Mouse (Mus musculus): ENCODE data around the gene Hsd17b1. TPM values are rescaled to one million over a fixed set of nuclear protein-coding genes. Genes with fewer than 3 reads are reported as not detected.

Gene Hsd17b1
- total RNA-seq, 4 experiments from 2014 or later = 0.22 to 1.5 (median 0.52) TPM

DNA sequence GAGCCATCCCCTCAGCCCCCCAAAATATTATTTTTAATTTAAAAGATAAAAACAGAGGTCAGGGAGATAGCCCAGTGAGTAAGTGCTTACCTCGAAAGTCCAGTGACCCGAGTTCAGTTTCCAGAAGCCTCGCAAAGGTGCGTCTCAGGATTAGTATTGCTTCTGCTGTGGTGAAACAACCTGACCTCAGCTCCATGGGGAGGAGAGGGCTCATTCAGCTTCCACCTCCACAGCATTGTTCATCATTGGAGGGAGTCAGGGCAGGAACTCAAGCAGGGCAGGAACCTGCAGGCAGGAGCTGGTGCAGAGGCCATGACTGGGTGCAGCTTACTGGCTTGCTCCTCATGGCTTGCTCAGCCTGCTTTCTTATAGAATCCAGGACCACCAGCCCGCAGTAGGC lies 17.2 kb upstream of the Hsd17b1 start:
- DNase-seq (ENCODE audit: low spot score) = no peak

DNA sequence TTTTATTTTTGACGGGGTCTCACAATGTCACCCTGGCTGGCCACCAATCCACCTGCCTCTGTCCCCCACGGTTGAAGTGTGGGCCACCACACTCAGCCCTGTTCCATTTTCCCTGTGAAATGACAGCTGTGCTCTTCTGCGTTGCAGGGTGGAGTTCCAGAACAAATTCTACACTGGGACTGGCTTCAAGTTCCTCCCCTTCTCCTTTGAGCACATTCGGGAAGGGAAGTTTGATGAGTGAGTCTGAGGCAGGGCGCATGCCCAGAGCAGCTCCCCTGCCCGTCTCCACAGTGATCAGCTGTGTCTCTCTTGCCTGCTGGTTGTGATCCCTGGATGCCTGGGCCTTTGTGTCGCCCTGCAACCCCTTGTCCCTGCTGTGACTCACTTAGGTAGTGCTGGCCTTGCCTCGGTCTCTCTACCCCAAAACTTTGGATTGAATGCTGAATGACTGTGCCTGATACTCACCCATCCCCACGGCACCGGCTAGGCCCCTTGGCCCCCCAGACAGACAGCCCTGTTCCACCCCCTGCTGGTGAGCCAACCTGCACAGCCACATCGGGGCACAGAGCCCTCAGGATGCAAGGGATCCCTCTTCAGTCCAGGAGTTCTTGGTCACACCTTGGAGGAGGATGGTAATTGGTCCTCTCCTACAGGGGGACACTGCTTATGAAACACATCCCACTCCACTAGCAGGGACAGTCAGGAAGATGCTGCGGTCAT lies 15.9 kb upstream of the Hsd17b1 start:
- DNase-seq (ENCODE audit: low spot score) = peak; percentile 89

DNA sequence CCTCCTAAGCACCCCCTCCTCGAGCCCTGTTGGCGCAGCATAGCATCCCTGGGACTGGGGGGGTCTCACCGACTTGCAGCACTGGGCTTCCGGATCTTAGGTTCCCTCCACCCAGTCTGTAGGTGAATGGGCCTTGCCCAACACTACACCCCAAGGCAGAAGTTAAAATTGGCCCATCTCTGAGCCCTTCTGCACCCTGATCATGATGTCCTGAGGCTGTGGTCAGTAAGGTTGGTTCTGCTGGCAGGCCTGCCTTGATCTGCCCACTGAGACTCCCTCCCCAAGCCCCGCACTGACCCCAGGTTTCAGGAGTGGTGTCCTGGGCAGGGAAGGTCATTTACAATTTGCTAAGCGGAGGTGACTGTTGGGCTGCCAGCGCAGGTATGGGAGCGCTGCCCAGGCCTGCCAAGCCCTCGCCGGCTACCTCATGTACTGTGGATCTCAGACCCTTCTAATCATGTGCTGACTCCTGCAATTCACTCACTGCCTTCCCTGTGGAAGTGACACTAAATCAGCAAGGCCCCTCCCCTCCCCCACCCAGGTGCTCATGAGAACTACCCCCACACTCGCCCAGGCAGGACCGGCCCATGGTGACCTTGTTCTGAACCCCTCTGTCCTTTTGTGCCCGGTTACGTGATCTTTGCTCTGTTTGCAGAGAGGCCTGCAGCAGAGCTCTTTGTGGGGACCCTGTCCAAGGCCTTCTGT lies 15.1 kb upstream of the Hsd17b1 start:
- DNase-seq (ENCODE audit: low spot score) = no peak

DNA sequence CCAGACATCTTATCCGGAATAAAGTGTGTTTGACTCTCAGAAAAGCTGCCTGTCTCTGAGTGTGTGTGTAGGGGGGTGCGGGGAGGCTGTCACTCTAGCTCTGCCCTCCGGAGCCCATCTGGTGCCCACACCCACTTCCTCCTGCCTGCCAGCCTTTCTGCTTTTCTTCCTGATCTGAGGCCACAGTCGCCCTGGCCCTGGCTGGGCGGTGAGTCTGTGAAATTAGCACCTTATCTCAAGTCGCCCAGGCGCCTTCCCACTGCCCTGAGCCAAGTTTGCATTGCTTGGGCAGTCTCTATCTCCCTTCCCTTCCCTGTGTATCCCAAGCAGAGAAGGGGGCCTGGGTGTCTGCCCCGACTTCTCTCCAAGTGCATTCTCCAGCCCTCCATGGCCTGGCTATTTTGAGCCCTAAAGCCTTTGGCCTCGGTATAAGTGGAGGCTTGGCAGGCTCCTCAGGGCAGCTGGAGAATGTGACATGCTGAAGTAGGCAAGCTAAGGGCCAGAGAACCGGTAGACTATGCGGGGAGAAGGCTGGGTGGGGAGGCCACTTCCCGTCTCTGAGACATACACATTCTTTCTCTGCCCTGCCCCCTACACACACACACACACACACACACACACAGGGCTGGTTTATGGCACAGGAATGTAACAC lies 14.4 kb upstream of the Hsd17b1 start:
- peak; percentile 80 for DNase-seq (ENCODE audit: low spot score)

DNA sequence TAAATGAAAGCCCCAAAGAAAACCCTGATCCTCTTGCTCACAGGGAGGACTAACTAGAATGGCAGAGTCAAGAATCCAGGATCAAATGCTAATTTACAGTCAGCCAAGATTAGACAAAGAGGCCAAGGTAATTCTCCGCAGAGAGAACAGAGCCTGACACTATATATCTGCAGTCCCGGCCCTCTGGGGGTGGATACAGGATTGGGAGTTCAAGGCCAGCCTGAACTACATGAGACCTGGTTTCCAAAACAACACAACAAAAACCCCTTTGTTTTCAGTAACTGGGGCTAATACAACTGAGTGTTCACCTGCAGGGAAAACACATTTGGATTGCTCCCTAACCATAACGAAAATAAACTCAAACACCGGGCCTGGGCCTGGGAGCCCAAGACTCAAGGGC lies 13.7 kb upstream of the Hsd17b1 start:
- DNase-seq (ENCODE audit: low spot score) = no peak

DNA sequence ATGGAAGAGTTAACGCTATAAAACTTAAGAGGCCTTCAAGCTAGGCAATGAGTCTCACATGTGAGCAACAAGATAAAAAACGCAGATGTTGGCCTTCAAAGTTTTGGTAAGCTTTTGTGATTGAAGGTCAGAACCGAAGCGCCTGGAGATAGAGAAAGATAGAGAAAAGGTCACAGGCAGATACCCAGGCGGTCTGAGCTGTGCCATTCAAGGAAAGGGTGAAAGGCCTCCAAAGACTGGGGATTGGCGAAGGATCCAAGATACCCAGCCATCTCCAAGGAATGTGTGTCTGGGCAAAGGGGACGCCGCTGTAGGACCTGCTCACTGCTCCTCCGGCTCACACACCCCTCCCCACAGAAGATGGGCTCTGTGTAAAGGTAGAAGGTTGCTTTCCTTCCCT lies 13.2 kb upstream of the Hsd17b1 start:
- no peak for DNase-seq (ENCODE audit: low spot score)

DNA sequence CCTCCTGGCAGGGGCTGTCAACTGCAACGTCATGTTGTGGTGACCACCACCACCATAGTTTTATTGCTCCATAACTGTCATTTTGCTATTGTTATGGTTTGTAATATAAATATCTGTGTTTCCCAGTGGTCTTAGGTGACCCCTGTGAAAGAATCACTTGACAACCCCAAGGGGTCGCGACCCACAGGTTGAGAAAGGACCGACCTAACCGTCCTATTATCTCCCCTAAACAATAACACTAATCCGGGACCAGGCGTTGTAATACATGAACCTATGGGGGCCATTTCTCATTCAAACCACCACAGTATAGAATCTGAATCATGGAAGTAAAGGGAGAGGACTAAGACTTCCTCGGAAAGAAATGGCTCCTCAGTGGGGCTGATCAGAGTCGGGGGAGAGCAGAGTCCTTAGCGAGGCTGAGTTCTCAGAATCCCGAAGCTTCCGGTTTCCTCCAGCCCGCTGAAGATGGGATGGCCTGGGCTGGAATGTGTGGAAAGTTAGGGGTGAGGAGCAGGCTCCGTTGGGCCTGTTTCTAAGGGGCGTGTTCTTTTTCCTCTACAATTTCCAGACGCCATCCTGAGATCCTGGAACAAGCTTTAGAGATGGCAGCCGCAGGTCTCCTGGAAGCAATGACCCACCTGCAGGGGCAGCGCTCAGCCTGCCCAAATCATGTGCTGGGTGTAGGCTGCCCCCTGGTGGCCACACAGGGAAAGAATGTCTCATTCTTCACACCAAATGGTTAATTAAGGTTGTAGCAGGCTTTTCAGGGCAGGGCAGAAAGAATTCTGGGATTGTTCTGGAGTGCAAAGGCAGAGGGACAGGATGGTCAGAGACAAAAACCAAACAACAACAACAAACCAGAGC lies 11.4 kb upstream of the Hsd17b1 start:
- peak; percentile 80 for DNase-seq (ENCODE audit: low spot score)

DNA sequence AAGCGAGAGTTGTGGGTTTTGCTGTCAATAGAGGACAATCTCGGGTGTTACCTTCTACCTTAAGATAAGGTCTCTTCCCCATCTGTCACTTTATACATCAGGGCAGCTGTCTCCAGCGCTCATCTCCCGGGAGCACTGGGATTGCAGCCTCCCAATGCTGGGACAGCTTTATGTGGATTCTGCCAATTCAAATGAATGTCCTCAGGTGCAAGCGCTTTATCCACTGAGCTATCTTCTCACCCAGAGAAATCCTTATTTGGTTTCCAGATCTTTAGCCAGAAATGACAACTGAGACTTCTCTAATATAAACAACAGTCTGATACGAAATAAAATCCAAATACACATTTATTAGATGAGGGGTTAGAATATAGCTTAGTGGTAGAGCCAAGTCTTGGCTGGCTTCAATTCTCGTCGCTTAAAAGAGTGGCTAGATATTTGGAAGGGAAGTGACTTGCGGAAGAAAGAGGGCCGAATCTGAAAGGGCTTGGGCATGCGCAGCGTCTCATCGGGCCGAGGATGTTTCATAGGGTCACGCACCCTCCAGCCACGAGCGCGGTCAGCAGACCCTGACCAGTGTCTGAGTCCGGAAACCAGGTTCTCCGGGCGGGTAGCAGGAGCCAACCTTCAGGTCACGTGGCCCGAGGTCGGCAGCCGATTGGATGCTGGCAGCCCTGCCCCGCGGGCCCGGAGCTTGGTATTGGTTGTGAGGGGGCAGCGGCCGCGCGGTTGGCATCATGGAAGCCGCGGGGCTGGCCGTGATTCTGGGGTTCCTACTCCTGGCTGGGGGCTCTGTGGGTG lies 8.6 kb upstream of the Hsd17b1 start, which contains the start of gene Naglu:
TSS of gene Naglu (plus strand) at position 622 of the 798 bp plus-strand sequence.
- DNase-seq (ENCODE audit: low spot score) = peak; percentile 96

DNA sequence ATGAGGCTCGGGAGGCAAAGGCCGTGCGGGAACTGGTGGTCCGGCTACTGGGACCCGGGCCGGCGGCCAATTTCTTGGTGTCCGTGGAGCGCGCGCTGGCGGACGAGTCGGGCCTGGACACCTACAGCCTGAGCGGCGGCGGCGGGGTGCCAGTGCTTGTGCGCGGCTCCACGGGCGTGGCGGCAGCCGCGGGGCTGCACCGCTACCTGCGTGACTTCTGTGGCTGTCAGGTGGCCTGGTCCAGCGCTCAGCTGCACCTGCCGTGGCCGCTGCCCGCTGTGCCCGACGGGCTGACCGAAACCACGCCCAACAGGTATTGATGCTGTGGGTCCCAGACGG lies 8.1 kb upstream of the Hsd17b1 start:
- no peak for DNase-seq (ENCODE audit: low spot score)

DNA sequence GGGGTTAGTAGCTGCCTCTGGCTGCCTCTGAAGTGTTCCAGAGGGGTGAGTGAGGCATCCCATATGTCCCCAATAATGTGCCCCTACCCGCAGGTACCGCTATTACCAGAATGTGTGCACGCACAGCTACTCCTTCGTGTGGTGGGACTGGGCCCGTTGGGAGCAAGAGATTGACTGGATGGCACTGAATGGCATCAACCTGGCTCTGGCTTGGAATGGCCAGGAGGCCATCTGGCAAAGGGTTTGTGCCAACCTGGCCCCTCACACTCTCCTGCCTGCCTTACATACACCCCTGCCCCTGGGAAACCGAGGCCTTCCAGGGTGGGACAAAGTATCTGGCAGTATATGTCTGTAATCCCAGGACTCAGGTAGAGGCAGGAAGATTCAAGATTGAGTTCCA lies 7.2 kb upstream of the Hsd17b1 start:
- DNase-seq (ENCODE audit: low spot score) = no peak

DNA sequence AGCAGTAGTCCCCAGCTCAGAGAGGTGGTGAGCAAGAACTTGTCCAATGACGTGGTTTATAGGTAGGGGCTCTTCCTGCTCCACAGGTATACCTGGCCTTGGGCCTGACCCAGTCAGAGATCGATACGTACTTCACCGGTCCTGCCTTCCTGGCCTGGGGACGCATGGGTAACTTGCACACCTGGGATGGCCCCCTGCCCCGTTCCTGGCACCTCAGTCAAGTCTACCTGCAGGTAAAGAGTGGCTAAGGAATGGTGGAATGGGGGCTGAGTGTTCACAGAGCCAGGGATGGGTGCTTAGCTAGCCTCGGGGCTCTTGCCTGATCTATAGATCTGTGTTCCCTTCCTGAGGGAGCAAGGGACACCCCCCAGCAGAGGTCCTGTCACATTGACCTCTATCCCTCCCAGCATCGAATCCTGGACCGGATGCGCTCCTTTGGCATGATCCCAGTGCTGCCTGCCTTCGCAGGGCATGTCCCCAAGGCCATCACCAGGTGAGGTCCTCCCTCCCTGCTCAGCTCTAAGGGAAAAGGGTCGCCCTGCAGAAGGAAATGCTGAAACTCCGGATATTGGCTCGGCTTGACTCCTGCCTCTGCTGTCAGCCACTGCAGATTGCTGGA lies 6.3 kb upstream of the Hsd17b1 start:
- no peak for DNase-seq (ENCODE audit: low spot score)

DNA sequence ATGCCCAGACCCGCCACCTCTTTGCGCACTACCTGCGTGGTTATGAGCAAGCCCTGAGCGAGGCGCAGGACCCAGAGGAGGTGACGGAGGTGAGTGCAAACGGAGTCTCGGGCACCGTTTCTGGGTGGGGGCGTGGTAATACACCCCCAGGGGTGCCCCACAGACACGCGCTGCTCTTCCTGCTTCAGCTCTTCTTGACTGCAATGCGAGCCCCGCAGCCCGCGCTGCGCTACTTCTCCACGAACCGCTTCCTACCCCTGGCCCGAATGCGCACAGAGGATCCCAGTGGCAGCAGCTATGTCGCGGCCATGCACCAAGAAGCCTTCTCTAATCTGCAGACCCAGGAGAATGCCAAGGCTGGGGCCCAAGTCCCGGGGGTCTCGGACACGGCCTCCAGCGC lies 1.5 kb downstream of the Hsd17b1 start:
- DNase-seq (ENCODE audit: low spot score) = no peak

DNA sequence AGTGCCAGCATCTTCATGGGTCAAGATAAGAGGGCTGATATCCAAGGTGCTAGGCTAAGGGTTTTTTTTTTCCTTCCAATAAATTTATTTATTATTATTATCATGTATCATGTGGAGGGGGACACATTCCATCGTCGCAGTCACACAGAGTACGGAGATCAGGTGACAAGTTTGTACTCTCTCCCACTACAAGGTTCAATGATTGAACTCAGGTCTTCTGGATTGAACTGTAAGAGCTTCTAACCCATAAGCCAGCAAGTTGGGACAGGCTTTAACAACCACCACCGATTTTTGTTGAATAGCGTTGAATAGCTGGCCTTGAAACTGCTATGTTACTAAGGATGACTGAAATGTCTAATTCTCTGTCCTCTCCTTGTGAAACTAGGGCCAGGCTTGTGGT lies 2.2 kb downstream of the Hsd17b1 start:
- DNase-seq (ENCODE audit: low spot score) = no peak

DNA sequence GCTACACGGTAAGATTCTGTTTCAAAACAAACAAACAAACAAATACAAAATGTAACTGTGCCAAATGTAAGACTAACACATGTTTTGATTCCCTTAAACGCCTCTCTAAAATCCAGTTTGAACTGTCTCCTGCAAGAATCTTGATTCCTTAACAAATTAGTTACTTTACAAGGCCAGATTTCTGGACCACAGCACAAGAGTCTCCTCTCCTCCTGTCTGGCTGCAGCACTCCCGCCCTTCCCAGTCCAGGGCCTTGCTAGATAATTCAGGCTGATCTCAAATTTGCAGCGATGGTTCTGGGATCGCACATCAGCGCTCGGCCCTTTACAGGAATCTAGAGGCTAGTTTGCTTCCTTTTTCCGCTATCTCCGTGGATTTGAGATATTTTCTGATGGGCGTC lies 3.4 kb downstream of the Hsd17b1 start:
- no peak for DNase-seq (ENCODE audit: low spot score)

DNA sequence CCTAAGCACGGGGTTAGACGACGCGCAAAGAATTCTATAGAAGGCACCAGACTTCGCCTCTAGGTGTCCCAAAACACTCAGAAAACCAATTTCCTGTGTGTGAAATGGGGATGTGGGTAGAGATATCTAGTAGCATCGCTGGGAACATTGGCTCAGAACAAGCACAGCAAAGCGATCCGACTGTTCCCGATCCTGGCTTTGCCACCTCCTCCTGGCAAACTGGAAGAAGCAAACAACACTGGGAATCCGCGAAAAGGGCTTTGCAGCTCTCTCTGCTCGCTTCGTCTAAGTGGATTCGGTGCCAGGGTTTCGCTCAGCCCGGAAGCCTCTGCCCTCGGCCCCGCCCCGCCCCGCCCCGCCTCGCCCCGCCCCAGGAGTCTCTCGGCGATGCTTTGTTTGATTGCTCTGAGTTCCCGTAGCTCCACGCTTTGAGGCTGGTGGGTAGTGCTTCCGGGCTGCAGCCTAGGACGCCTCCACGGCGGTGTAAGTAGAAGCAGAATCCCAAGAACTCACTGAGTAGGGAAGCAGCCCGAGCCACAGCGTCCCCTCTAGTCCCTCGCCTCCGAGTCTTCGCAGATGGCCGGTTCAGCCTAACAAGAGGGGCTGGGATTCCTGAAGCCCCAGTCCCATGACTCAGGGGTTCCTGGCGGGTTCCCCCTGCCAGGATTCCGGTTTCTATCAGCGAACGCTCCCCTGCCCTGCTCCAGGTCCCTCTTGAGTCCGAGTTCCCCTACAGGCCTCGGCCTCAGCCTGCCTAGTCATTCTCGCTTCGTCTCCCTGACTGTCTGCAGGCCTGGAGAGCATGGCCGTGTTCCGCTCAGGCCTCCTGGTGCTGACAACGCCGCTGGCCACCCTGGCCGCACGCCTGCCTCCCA lies 4.2 kb downstream of the Hsd17b1 start, which contains the start of gene Coasy:
TSS of gene Coasy (plus strand) at position 358 of the 875 bp plus-strand sequence.
- DNase-seq (ENCODE audit: low spot score) = peak; percentile 87

DNA sequence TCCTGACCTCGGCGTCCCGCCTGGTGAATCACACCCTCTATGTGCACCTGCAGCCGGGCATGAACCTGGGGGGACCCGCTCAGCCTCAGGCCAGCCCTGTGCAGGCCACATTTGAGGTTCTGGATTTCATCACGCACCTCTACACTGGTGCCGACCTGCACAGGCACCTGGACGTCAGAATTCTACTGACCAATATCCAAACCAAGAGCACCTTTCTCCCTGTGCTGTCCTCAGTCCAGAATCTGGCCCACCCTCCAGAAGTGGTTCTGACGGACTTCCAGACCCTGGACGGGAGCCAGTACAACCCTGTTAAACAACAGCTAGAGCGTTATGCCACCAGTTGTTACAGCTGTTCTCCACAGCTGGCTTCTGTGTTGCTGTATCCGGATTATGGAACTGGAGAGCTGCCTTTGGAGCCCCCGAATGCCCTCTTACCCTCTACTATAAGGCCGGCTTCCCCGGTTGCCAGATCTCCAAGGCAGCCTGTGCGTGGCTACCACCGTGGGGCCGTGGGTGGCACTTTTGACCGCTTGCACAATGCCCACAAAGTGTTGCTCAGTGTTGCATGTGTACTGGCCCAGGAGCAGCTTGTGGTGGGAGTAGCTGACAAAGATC lies 5.0 kb downstream of the Hsd17b1 start:
- no peak for DNase-seq (ENCODE audit: low spot score)

DNA sequence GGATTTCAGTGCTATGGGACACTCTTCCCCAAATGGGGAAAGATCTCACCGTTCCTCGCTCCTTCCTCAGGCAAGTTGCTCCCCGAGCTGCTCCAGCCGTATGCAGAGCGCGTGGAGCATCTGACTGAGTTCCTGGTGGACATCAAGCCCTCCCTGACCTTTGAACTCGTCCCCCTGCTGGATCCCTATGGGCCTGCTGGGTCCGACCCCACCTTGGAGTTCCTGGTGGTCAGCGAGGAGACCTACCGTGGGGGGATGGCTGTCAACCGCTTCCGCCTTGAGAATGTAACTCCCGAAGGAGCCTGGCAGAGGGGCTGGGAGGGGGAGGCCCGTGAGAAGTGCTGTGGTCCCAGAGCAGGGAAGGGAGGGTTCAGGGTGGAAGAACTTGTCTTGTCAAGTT lies 6.0 kb downstream of the Hsd17b1 start:
- DNase-seq (ENCODE audit: low spot score) = no peak

DNA sequence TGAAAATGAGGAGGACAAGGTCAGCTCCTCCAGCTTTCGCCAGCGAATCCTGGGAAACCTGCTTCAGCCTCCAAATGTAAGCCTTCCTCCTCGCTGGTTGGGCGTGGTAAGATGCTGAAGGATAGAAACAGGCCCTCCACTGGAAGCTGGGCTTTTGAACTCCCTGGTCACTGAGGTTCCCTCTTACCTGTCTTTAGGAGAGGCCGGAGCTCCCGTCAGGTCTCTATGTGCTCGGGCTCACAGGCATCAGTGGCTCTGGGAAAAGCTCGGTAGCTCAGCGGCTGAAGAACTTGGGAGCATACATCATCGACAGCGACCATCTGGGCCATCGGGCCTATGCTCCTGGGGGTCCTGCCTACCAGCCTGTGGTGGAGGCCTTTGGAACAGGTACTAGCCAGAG lies 6.6 kb downstream of the Hsd17b1 start:
- no peak for DNase-seq (ENCODE audit: low spot score)
